Mouse (Mus musculus) brain, embryonic 18.5 days (tissue): Measurements from ENCODE around the gene Aif1.

Source experiments
- DNase-seq: peaks from one replicate; pipeline ENCODE4 v3.0.0-alpha.2; 2012; ENCODE audit warnings: low read depth, low spot score

Gene Aif1

DNA sequence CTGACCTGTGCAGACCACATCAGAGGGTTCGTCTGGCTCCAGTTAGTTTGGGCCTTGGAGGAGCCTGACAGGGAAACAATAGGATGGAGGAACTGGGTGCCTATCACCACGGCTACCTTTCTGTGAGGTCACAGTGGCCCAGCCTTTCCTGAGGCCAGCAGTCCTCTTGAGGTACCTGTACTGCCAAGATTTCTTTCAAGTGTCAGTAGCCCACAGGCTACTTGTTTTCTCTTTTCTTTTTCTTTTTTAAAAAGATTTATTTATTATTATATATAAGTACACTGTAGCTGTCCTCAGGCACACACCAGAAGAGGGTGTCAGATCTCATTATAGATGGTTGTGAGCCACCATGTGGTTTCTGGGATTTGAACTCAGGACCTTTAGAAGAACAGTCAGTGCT, at the start of gene Aif1:
Aif1 (minus strand) TSS at position 101 of the 400 bp plus-strand sequence.
- DNase-seq = no peak

DNA sequence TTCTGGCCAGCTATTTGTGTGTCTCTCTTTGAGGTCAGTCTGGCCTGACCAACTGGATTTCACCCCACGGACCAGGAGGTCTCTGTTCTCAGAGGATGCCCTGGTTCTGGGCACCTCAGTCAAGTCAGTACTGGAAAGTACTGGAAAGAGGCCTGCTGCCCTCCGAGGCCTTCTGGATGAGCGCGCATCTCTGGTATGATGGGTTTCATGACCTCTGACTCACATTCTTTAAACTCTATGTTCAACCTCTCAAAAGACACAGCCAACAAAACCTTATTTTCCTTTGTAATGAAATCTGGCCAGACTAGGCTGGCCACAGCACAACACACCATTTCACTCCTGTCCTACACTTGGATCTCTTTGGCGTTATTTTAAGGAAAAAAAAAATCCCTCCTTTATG, 49.6 kb upstream of the Aif1 start:
- no peak for DNase-seq

DNA sequence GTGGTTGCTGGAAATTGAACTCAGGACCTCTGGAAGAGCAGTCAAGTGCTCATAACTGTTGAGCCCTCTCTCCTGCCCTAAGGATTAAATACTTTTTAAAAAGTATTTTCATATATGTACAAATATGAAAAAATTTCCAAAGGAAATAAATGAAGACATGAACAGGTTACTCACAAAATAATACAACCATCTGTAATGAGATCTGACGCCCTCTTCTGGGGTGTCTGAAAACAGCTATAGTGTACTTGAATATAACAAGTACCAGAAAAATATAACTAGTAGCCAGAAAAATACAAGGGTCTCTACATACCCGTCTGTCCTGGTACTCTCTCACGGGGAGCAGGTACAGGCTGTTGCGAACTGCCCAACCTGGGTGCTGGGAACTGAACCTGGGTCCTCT, 48.8 kb upstream of the Aif1 start:
- no peak for DNase-seq

GRCm38 (mm10) chr17:35222299-35222698, 46.4 kb upstream of the Aif1 start:
- DNase-seq = no peak

DNA sequence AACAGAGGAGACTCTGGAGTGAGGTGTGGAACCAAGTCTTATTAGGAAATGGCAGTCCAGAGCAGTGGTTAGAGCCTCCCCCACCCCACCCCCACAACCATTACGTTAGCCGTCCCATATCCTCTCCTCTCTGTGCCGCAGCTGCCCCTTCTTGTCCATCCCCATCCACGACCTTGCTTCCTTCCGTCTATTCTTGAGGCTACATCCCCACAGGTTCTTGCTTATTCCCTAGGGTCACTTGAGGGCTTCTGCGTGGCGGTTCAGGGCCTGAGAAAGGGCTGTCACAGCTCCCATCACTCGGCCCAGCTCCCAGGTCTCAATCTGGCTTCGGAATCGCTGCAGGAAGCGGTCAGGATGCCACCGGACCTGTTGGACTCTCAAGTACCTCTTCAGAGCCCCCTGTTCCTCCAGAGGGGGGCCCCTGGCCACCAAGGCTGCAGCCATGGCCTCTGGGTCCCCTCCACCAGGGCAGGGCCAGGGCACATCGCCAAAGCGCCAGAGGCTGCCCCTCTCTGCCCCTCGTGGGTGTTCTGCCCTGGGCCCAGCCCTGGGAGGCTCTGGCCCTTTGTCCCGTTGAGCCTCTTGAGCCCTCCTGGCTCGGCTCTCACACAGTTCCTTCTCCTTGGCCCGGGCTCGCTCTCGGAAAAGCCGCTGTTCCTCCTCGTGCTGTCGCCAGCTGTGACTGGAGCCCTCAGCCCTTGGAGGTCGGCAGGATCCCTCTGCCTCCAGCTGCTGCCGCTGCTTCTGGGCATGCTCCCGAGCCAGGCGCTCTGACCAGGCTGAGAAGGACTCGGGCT, 44.5 kb upstream of the Aif1 start, which contains the start of gene Gm16181:
Gm16181 (plus strand) TSS at position 679 of the 797 bp plus-strand sequence.
- no peak for DNase-seq

- no peak for DNase-seq
These were observed 43.8 kb upstream of the Aif1 start for GRCm38 (mm10) chr17:35219601-35220041.

DNA sequence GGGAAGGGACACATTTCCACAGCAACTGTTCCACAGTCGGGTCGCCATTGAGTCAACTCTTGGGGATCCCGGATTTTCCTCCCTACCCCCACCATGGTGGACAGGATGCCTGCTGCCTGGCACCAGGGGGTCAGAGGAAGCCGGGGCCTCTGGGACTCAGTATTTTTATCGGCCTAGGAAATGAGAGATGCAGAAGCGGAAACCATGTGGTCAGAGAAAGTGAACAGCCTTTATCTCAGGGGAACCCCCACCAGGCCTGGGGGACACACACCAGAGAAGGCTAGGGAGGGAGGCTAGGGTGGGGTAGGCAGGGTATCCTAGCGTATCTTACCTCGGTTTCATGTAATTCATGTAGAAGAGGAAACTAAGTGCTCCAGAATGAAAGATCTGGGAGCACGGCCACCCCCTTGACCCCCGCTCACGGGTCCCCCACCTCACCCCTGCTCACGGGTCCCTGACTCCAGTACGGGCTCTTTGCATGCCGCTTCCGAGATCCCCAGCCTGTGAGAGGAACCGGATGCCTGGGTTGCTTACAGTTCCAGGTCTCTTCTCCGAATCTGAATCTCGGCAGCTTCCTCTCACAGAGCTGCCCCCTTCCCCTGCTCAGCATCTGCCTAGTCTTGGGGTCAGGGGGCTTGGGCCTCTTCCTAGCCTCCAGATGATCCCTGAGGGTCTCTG, 42.8 kb upstream of the Aif1 start:
- no peak for DNase-seq

DNA sequence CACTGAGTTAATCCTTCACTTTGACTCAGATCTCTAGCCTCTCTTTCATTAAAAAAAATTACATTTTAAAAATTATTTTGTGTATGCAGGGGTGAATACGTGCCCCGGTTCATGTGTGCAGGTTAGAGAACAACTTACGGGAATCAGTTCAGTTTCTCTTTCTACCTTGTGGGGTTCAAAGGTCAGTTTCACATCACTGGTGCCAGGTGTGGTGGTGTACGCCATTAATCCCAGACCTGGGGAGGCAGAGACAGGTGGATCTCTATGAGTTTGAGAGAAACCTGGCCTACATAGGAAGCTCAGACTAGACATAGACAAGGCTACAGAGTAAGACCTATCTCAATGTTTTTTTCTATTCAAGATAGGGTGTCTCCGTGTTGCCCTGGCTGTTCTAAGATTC, 37.2 kb upstream of the Aif1 start:
- no peak for DNase-seq

GRCm38 (mm10) chr17:35210593-35210992, 34.7 kb upstream of the Aif1 start:
- DNase-seq = no peak

- no peak for DNase-seq
These were observed 34.1 kb upstream of the Aif1 start for GRCm38 (mm10) chr17:35209785-35210535.

DNA sequence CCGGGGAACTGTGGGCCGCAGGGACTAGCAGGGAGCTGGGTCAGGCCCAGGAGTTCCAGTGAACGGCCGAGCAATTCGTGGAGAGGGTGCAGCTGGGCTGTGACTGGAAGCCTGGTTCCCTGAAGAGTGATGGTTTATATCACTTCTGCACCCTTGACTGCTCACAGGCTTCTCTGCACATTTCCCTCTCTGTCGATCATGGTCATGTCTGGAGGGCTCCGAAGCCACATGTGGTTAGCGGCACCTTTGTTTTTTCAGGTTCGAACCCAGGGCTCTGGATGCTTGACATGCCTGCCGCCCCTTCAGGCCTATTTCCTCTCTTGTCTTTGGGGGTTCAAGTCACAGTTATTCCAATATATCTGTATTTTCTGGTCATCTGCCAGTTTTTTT, 29.5 kb upstream of the Aif1 start:
- DNase-seq = no peak

GRCm38 (mm10) chr17:35204494-35205379, 28.9 kb upstream of the Aif1 start, which contains the start of gene Lta:
TSS of gene Lta (minus strand) at chr17:35205351.
- no peak for DNase-seq

GRCm38 (mm10) chr17:35202442-35202841, 26.6 kb upstream of the Aif1 start:
- DNase-seq = no peak

GRCm38 (mm10) chr17:35201787-35202186, 25.9 kb upstream of the Aif1 start, which contains the start of gene Tnf:
TSS of gene Tnf (minus strand) at chr17:35202007.
- no peak for DNase-seq

GRCm38 (mm10) chr17:35201128-35201527, 25.3 kb upstream of the Aif1 start:
- no peak for DNase-seq

DNA sequence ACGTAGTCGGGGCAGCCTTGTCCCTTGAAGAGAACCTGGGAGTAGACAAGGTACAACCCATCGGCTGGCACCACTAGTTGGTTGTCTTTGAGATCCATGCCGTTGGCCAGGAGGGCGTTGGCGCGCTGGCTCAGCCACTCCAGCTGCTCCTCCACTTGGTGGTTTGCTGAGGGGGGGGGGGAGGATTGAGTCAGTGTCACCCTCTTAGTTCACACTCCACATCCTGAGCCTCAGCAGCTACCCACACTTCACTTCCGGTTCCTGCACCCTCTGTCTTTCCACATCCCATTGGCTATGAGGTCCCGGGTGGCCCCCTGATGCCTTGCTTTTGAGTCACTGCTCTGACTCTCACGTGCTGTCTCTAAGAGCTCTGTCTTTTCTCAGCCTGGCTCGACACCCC, 24.5 kb upstream of the Aif1 start:
- no peak for DNase-seq

DNA sequence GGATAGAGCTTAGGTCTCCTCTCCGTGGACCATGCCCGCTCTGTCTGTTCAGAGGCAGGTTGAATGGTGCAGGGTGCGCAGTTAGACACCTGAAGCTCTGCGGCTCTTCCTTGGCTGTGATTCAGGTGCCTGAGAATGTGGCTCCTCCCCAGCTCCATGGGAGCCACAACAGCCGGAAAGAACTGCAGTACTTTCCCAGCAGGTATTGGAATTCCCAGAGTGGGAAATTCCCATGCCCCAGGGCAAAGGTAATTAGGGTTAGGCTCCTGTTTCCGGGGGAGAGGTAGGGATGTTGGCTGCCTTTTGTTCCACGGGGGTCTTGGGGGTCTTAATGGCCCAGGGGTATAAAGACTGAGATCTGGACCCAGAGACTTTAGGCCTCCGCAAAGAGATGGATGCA, 23.1 kb upstream of the Aif1 start:
- DNase-seq = no peak

- DNase-seq = no peak
These were observed 22.2 kb upstream of the Aif1 start for GRCm38 (mm10) chr17:35198029-35198428.

- no peak for DNase-seq
These were observed 21.3 kb upstream of the Aif1 start for GRCm38 (mm10) chr17:35197126-35197525.

- no peak for DNase-seq
These were observed 20.4 kb upstream of the Aif1 start for GRCm38 (mm10) chr17:35196321-35196641.

DNA sequence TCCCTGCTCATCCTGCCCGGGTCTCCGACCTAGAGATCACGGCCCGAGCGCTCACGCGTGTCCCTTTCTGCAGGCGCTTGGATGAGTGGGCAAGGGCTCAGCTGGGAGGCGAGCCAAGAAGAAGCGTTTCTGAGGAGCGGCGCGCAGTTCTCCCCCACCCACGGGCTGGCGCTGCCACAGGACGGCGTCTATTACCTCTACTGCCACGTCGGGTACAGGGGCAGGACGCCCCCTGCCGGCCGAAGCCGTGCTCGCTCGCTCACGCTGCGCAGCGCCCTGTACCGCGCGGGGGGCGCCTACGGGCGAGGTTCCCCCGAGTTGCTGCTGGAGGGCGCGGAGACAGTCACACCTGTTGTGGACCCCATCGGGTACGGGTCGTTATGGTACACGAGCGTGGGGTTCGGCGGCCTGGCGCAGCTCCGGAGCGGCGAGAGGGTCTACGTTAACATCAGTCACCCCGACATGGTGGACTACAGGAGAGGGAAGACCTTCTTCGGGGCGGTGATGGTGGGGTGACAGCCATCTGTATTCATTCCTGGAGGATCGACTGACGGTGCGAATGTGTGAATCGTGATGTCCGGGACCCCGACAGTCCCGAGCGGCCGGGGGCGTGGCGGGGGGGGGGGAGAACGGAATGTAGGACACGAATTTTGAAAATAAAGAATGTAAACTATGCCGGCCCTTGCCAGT, 19.9 kb upstream of the Aif1 start:
- DNase-seq = no peak
